ENCODE assay signal across 8 mouse cellular contexts in genomic region chr16:96082301-96083178, GRCm38 (mm10). TPM values are rescaled to one million over a fixed set of nuclear protein-coding genes. Genes with fewer than 3 reads are reported as not detected.
DNase-seq lines count a peak whose midpoint lies in the region; ATAC-seq and TF ChIP-seq lines count a peak whose summit lies in the region.

Brwd1 (minus strand) TSS chr16:96082526.

- H3K4me3 ChIP-seq in E14TG2a.4 (replicated peaks; ENCODE audit: low read length), result peak within 1 kb of the TSS; percentile 94
- peak within 1 kb of the TSS; percentile 96 for H3K4me3 ChIP-seq in forebrain, embryonic 12.5 days (replicated peaks)
- H3K4me3 ChIP-seq in heart, embryonic 16.5 days (ENCODE audit: low read length), result peak within 1 kb of the TSS; percentile 91
- H3K4me3 ChIP-seq in liver, embryonic 13.5 days (replicated peaks), result peak within 1 kb of the TSS; percentile 84
- H3K4me3 ChIP-seq in stomach, embryonic 15.5 days (replicated peaks), result peak within 1 kb of the TSS; percentile 87

- H3K4me2 ChIP-seq in forebrain, embryonic 12.5 days, result peak within 1 kb of the TSS; percentile 76
- peak within 1 kb of the TSS; percentile 72 for H3K4me2 ChIP-seq in heart, embryonic 16.5 days (ENCODE audit: low read depth, low read length)
- H3K4me2 ChIP-seq in liver, embryonic 13.5 days, result peak within 1 kb of the TSS; percentile 96
- H3K4me2 ChIP-seq in stomach, embryonic 15.5 days, result peak within 1 kb of the TSS; percentile 74

- H3K36me3 ChIP-seq in E14TG2a.4 (ENCODE audit: insufficient read depth, low read length), result peaks cover 37% of the 10 kb centered on the region
- H3K36me3 ChIP-seq in forebrain, embryonic 12.5 days (replicated peaks), result peaks cover 34% of the 10 kb centered on the region
- peaks cover 4% of the 10 kb centered on the region; the same call in 1 of the 2 replicates for H3K36me3 ChIP-seq in heart, embryonic 16.5 days (ENCODE audit: control insufficient read depth, insufficient read depth)
- H3K36me3 ChIP-seq in liver, embryonic 13.5 days, result 0 out of 2 replicates have a peak, but pooled peaks cover 9% of the 10 kb centered on the region
- peaks cover 17% of the 10 kb centered on the region for H3K36me3 ChIP-seq in stomach, embryonic 15.5 days

- ATAC-seq in forebrain, embryonic 12.5 days (ENCODE audit: low FRiP score), result peak; percentile 87
- peak; percentile 85 for ATAC-seq in heart, embryonic 16.5 days (replicated peaks; ENCODE audit: extremely low read depth, insufficient read depth, low FRiP score)
- ATAC-seq in liver, embryonic 13.5 days (ENCODE audit: low read depth), result peak; percentile 68
- ATAC-seq in stomach, embryonic 15.5 days (ENCODE audit: insufficient read depth, low FRiP score, low read depth), result peak; percentile 86

- no peak for TF ChIP-seq CTCF in E14TG2a.4 (conservative IDR thresholded peaks at IDR 0.05; ENCODE audit: low read length)

- peak within 1 kb of the TSS; percentile 97 for H3K9ac ChIP-seq in forebrain, embryonic 12.5 days
- H3K9ac ChIP-seq in heart, embryonic 16.5 days (ENCODE audit: low read length), result peak within 1 kb of the TSS; percentile 97
- H3K9ac ChIP-seq in liver, embryonic 13.5 days, result peak within 1 kb of the TSS; percentile 86
- peak within 1 kb of the TSS; percentile 99 for H3K9ac ChIP-seq in stomach, embryonic 15.5 days

- no peaks in the 10 kb centered on the region for H3K27me3 ChIP-seq in E14TG2a.4 (ENCODE audit: insufficient read depth, low read length)
- H3K27me3 ChIP-seq in forebrain, embryonic 12.5 days, result no peaks in the 10 kb centered on the region
- H3K27me3 ChIP-seq in heart, embryonic 16.5 days (ENCODE audit: control insufficient read depth, insufficient read depth, low read length), result no peaks in the 10 kb centered on the region
- peaks cover 26% of the 10 kb centered on the region for H3K27me3 ChIP-seq in liver, embryonic 13.5 days
- no peaks in the 10 kb centered on the region for H3K27me3 ChIP-seq in stomach, embryonic 15.5 days (replicated peaks)

- H3K27ac ChIP-seq in forebrain, embryonic 12.5 days, result peak within 1 kb of the TSS; percentile 97
- H3K27ac ChIP-seq in heart, embryonic 16.5 days (ENCODE audit: low read length), result peak within 1 kb of the TSS; percentile 98
- H3K27ac ChIP-seq in liver, embryonic 13.5 days, result peak within 1 kb of the TSS; percentile 84
- H3K27ac ChIP-seq in stomach, embryonic 15.5 days, result peak within 1 kb of the TSS; percentile 98

- peaks cover 84% of the 10 kb centered on the region for H3K4me1 ChIP-seq in E14TG2a.4 (replicated peaks; ENCODE audit: low read depth, low read length)
- H3K4me1 ChIP-seq in forebrain, embryonic 12.5 days, result peaks cover 21% of the 10 kb centered on the region
- peaks cover 18% of the 10 kb centered on the region for H3K4me1 ChIP-seq in heart, embryonic 16.5 days (ENCODE audit: control insufficient read depth, insufficient read depth, low read length)
- peaks cover 30% of the 10 kb centered on the region for H3K4me1 ChIP-seq in liver, embryonic 13.5 days (replicated peaks)
- peaks cover 15% of the 10 kb centered on the region; the same call in 1 of the 2 replicates for H3K4me1 ChIP-seq in stomach, embryonic 15.5 days

- WGBS in forebrain, embryonic 12.5 days, result 1% methylated on average over 58 of the region's 107 CpGs
- WGBS in heart, embryonic 16.5 days, result under 1% methylated on average over 86 of the region's 107 CpGs
- WGBS in liver, embryonic 13.5 days (ENCODE audit: insufficient replicate concordance), result under 1% methylated on average over 87 of the region's 107 CpGs
- WGBS in stomach, embryonic 15.5 days, result under 1% methylated on average over 78 of the region's 107 CpGs

- no peaks in the 10 kb centered on the region for H3K9me3 ChIP-seq in E14TG2a.4 (ENCODE audit: low read length)
- H3K9me3 ChIP-seq in forebrain, embryonic 12.5 days, result no peaks in the 10 kb centered on the region
- H3K9me3 ChIP-seq in heart, embryonic 16.5 days (replicated peaks; ENCODE audit: control insufficient read depth, low read length), result no peaks in the 10 kb centered on the region
- H3K9me3 ChIP-seq in liver, embryonic 13.5 days (replicated peaks), result no peaks in the 10 kb centered on the region
- no peaks in the 10 kb centered on the region for H3K9me3 ChIP-seq in stomach, embryonic 15.5 days

- peak; percentile 45 for DNase-seq in c-Kit-positive CD71-positive TER-119-positive erythroid progenitor cells, embryonic 14.5 days (ENCODE audit: low spot score)
- DNase-seq in kidney, postnatal 25 days, result peak; percentile 91 to 97
- peak; percentile 57 for DNase-seq in liver, embryonic 13.5 days
- peak; percentile 90 for DNase-seq in neural tube, embryonic 10.5 days (ENCODE audit: extremely low spot score, low spot score)

RNA-seq across cellular contexts. Expression of gene Brwd1, which starts in this region (rescaled TPM):
- 212 and 217 TPM in 2 replicates for polyA plus RNA-seq in forebrain, embryonic 12.5 days (2016; fragmentation: Nextera tagmentation; extraction: Ambion mirVana)
- 67.4 and 68.3 TPM in 2 replicates for polyA plus RNA-seq in heart, embryonic 16.5 days (2015; fragmentation: Nextera tagmentation; extraction: Ambion mirVana)
- polyA plus RNA-seq in liver, embryonic 13.5 days (2015; fragmentation: Nextera tagmentation; extraction: Ambion mirVana), result 15.1 and 16.2 TPM in 2 replicates
- 75.2 and 76.2 TPM in 2 replicates for polyA plus RNA-seq in stomach, embryonic 15.5 days (2015; fragmentation: Nextera tagmentation; extraction: Ambion mirVana)

Comparison
In these comparisons a context has a peak if more than half of its experiments do, and no peak if none do; other contexts are left out.
1. Peak in every context shown above with its lines: DNase-seq, ATAC-seq, H3K4me3 ChIP-seq and H3K27ac ChIP-seq.